Mouse (Mus musculus): ENCODE data around the gene Trim58.

DNA sequence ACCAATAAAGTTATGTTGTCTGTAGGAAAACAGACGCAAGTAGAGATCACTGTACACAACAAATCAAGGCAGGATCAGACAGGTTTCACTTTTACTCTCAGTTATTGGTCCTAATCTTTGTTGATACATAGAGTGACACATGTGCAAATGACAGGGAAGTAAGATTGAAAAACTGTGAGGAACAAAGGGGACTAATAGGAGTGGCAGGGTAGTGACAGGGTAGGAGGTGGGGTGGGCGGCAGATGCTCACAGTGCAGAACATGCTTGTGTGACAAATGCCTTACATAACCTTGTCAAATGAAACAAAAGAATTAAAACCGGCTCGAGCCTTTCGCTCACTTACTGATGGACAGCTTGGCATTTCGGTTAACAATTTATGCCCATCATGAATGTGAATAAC, 21.5 kb upstream of the Trim58 start:
- TF ChIP-seq CTCF (IDR thresholded peaks at IDR 0.05; ENCODE audit: insufficient read depth, low read length) (no peak), POLR2A (IDR thresholded peaks at IDR 0.05; ENCODE audit: borderline replicate concordance, extremely low read depth, low read depth, low read length) (no peak)
